Mouse (Mus musculus): ENCODE data around the gene Depdc5.

DNA sequence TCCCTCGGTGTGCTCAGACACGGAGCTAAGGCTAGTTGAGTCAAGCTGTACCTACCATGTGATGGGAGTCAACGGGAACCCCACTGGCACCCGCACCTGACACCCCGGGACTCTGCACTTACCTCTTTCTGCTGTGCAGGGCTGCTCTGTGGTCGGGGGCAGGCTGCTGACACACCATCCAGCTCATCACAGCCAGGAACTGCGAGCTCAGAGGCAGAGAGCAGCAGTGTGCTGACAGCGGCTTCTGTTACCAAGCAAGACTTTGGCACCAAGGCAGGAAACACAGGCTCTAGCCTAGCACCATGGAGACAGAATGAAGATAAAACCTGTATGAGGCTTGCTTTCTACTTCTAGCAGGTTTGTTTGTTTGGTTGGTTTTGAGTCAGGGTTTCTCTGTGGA is 43.0 kb upstream of the Depdc5 start:
- TF ChIP-seq POLR2A (IDR thresholded peaks at IDR 0.05; ENCODE audit: low read depth, low read length), result no peak
- TF ChIP-seq CTCF (IDR thresholded peaks at IDR 0.05; ENCODE audit: extremely low read depth, insufficient read length, insufficient replicate concordance, low read depth, low read length), result no peak
